Mouse (Mus musculus) CD4-positive naive resting alpha-beta T cell, adult 57 days (primary cell): ENCODE results near the gene Olfr1338. TPM values are rescaled to one million over a fixed set of nuclear protein-coding genes. Genes with fewer than 3 reads are reported as not detected.

Experiments used
- total RNA-seq: library from RNA; stranded (reverse); gene quantifications from one replicate; pipeline ENCODE4 v1.2.4, GENCODE M21; 2023

The Olfr1338 gene
- not detected for total RNA-seq

DNA sequence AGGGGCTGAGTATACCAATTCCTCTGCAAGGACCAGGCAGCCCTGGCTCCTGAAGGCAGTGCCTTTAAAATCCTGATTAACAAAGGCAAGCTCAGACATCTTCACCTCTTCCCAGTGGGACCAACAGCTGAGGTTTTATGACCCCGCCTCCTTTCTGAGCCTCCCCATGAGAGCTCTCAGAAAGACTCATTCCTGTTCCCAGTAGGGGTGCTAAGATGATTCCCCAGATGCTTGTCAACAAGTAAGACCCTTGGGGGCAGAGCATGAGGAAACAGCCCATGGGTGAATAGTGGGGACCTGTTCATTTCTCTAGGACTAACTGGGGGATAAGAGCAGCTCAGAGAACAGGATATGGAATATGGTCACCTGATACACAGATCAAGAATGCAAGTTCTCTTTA, at the start of gene Olfr1338:
TSS of gene Olfr1338 (minus strand) at position 101 of the 400 bp plus-strand sequence.

GRCm38 (mm10) chr4:118782486-118782885, 23.9 kb upstream of the Olfr1338 start, which contains the start of gene Olfr1337:
Gene Olfr1337, minus strand, starts transcription at chr4:118782586.

GRCm38 (mm10) chr4:118731875-118732274, 26.7 kb downstream of the Olfr1338 start, which contains the start of gene Olfr1339:
Gene Olfr1339, plus strand, starts transcription at chr4:118732175.

DNA sequence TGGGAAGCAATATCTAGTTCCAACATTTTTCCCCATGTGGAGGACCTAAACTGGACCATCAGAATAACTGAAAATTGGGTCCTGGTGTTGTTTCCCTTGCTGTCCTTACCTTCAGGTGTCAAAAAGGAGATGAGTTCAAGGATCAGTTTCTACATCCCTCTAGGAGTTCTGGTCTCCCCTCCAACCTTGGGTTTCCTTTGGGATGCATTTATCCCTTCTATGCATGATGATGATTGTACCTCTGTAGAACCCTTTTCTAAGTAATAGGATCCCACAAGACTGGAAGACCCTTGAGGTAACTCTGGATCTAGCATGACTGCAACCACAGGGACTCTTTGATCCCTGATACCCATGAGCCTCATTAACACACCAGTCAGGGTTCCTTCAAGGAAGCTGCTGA, 38.7 kb downstream of the Olfr1338 start, which contains the start of gene Olfr1340:
TSS of gene Olfr1340 (plus strand) at position 301 of the 400 bp plus-strand sequence.

DNA sequence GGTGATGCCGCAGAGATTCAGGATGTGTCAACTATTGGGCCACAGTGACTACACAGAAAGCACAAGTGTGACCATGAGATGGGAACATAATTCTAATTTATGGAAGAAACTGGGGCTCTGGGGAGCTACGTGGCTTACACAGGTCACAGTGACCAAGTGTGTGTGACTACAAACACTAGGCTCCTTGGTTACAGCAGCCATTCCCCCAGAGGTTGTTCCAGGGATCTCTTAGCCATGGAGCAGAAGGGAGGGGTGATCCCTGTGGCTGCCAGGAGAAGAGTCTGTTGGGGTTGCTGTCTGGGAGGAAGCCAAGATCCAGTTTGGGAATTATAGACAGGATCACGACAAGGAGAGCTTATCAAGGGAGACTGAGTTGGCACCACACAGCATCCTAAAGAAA, 55.3 kb downstream of the Olfr1338 start, which contains the start of gene Olfr1341:
TSS of gene Olfr1341 (plus strand) at position 301 of the 400 bp plus-strand sequence.

Other genes starting within 250 kb of the Olfr1338 start
- gene 2610528J11Rik, start 231.7 kb downstream of the Olfr1338 start, total RNA-seq, result not detected
- gene Tmem125, start 214.7 kb downstream of the Olfr1338 start, total RNA-seq, result not detected
- not detected for gene Cfap57, start 138.0 kb downstream of the Olfr1338 start, total RNA-seq
- gene Ebna1bp2, start 137.9 kb downstream of the Olfr1338 start, total RNA-seq, result 66.0 TPM
- not detected for gene Olfr62, start 99.8 kb downstream of the Olfr1338 start, total RNA-seq
- gene Olfr1342, start 66.0 kb downstream of the Olfr1338 start, total RNA-seq, result not detected
- not detected for gene Olfr1341, start 55.2 kb downstream of the Olfr1338 start, total RNA-seq
- not detected for gene Olfr1340, start 38.6 kb downstream of the Olfr1338 start, total RNA-seq
- not detected for gene Olfr1339, start 26.6 kb downstream of the Olfr1338 start, total RNA-seq
- not detected for gene Olfr1337, start 23.8 kb upstream of the Olfr1338 start, total RNA-seq
- gene Olfr1335, start 51.2 kb upstream of the Olfr1338 start, total RNA-seq, result not detected
- not detected for gene Olfr1333, start 77.5 kb upstream of the Olfr1338 start, total RNA-seq
- not detected for gene Olfr1331, start 105.9 kb upstream of the Olfr1338 start, total RNA-seq
- gene Olfr1330, start 129.9 kb upstream of the Olfr1338 start, total RNA-seq, result not detected
- gene Olfr1329, start 158.7 kb upstream of the Olfr1338 start, total RNA-seq, result not detected
- not detected for gene Olfr1328, start 179.9 kb upstream of the Olfr1338 start, total RNA-seq
- not detected for gene Lao1, start 202.8 kb upstream of the Olfr1338 start, total RNA-seq